Mouse (Mus musculus): Measurements from ENCODE around the gene Ythdc1. TPM values are rescaled to one million over a fixed set of nuclear protein-coding genes. Genes with fewer than 3 reads are reported as not detected.
A peak's percentile ranks its signal among the peaks of the same experiment; 100 is the strongest.

The Ythdc1 gene
- polyA plus RNA-seq (2012; fragmentation: generic; extraction: Trizol), result 16.8 TPM
- long read RNA-seq, experiment 1, partial matches to known transcripts, result 24 of 34 reads
- long read RNA-seq, experiment 1, other reads (novel, unspliced or antisense), result 5 of 34 reads
- long read RNA-seq, experiment 2, transcript Ythdc1-201 (17 exons, 2,960 nt), result minor isoform, 7 of 31 reads
- long read RNA-seq, experiment 2, transcript Ythdc1-203 (17 exons, 3,269 nt), result major isoform, 10 of 31 reads
- long read RNA-seq, experiment 2, partial matches to known transcripts, result 7 of 31 reads
- long read RNA-seq, experiment 2, other reads (novel, unspliced or antisense), result 7 of 31 reads

- H3K4me3 ChIP-seq (ENCODE audit: insufficient read depth, poor library complexity, severe bottlenecking), result peak within 1 kb of the TSS; percentile 72
- H3K79me2 ChIP-seq (ENCODE audit: control insufficient read depth, insufficient read depth), result peaks cover 52% of the 10 kb centered on the region
- TF ChIP-seq MYOD1 (IDR thresholded peaks at IDR 0.05; ENCODE audit: control insufficient read depth, insufficient read length, low read depth), result no peak
- TF ChIP-seq CEBPB (IDR thresholded peaks at IDR 0.05; ENCODE audit: low read depth), result no peak
- TF ChIP-seq MAX (IDR thresholded peaks at IDR 0.05), result peak; percentile 61
- TF ChIP-seq USF1 (IDR thresholded peaks at IDR 0.05; ENCODE audit: low read depth), result no peak
- no peaks in the 10 kb centered on the region for H3K27me3 ChIP-seq (ENCODE audit: control insufficient read depth, insufficient read depth, insufficient read length)
- peak within 1 kb of the TSS; percentile 97 for H3ac ChIP-seq (ENCODE audit: control insufficient read depth, insufficient read length, low read depth)
- peaks cover 47% of the 10 kb centered on the region for H3K79me3 ChIP-seq (ENCODE audit: low read depth)
- peaks cover 16% of the 10 kb centered on the region for H3K36me3 ChIP-seq (ENCODE audit: control insufficient read depth, insufficient read depth)
Measured at GRCm38 (mm10) chr5:86803962-86804940, at the start of gene Ythdc1. Ythdc1 (plus strand) TSS chr5:86804221.

GRCm38 (mm10) chr5:86769015-86769658 lies 34.9 kb upstream of the Ythdc1 start:
- Histone ChIP-seq H3ac (ENCODE audit: control insufficient read depth, insufficient read length, low read depth) (no peak overlapping the region), H3K4me3 (ENCODE audit: insufficient read depth, poor library complexity, severe bottlenecking) (no peak overlapping the region), H3K27me3 (ENCODE audit: control insufficient read depth, insufficient read depth, insufficient read length) (no peaks in the 10 kb centered on the region), H3K79me3 (ENCODE audit: low read depth) (no peaks in the 10 kb centered on the region), H3K36me3 (ENCODE audit: control insufficient read depth, insufficient read depth) (no peaks in the 10 kb centered on the region), H3K79me2 (ENCODE audit: control insufficient read depth, insufficient read depth) (no peaks in the 10 kb centered on the region)
- TF ChIP-seq MYOG (IDR thresholded peaks at IDR 0.05; ENCODE audit: control insufficient read depth, extremely low read depth, insufficient read length) (no peak), FOSL1 (IDR thresholded peaks at IDR 0.05; ENCODE audit: insufficient read depth, low read length, poor library complexity, severe bottlenecking) (no peak), USF1 (IDR thresholded peaks at IDR 0.05; ENCODE audit: low read depth) (no peak), CTCF (IDR thresholded peaks at IDR 0.05; ENCODE audit: control insufficient read depth, insufficient read depth, insufficient read length) (no peak), MAX (IDR thresholded peaks at IDR 0.05) (no peak), CEBPB (IDR thresholded peaks at IDR 0.05; ENCODE audit: low read depth) (no peak), MYOD1 (IDR thresholded peaks at IDR 0.05; ENCODE audit: control insufficient read depth, insufficient read length, low read depth) (no peak)

GRCm38 (mm10) chr5:86771010-86771409 lies 33.0 kb upstream of the Ythdc1 start:
- Histone ChIP-seq H3K27me3 (ENCODE audit: control insufficient read depth, insufficient read depth, insufficient read length) (no peaks in the 10 kb centered on the region), H3K79me3 (ENCODE audit: low read depth) (no peaks in the 10 kb centered on the region), H3ac (ENCODE audit: control insufficient read depth, insufficient read length, low read depth) (no peak overlapping the region), H3K4me3 (ENCODE audit: insufficient read depth, poor library complexity, severe bottlenecking) (no peak overlapping the region), H3K79me2 (ENCODE audit: control insufficient read depth, insufficient read depth) (no peaks in the 10 kb centered on the region), H3K36me3 (ENCODE audit: control insufficient read depth, insufficient read depth) (no peaks in the 10 kb centered on the region)
- TF ChIP-seq CEBPB (IDR thresholded peaks at IDR 0.05; ENCODE audit: low read depth) (no peak), MYOD1 (IDR thresholded peaks at IDR 0.05; ENCODE audit: control insufficient read depth, insufficient read length, low read depth) (no peak), MYOG (IDR thresholded peaks at IDR 0.05; ENCODE audit: control insufficient read depth, extremely low read depth, insufficient read length) (no peak), MAX (IDR thresholded peaks at IDR 0.05) (no peak), CTCF (IDR thresholded peaks at IDR 0.05; ENCODE audit: control insufficient read depth, insufficient read depth, insufficient read length) (no peak), FOSL1 (IDR thresholded peaks at IDR 0.05; ENCODE audit: insufficient read depth, low read length, poor library complexity, severe bottlenecking) (no peak), USF1 (IDR thresholded peaks at IDR 0.05; ENCODE audit: low read depth) (no peak)

- no peak overlapping the region for H3K4me3 ChIP-seq (ENCODE audit: insufficient read depth, poor library complexity, severe bottlenecking)
- no peak for TF ChIP-seq FOSL1 (IDR thresholded peaks at IDR 0.05; ENCODE audit: insufficient read depth, low read length, poor library complexity, severe bottlenecking)
- peak; percentile 4 for TF ChIP-seq CEBPB (IDR thresholded peaks at IDR 0.05; ENCODE audit: low read depth)
- no peak overlapping the region for H3ac ChIP-seq (ENCODE audit: control insufficient read depth, insufficient read length, low read depth)
Measured at GRCm38 (mm10) chr5:86776941-86777340, 27.1 kb upstream of the Ythdc1 start.

GRCm38 (mm10) chr5:86778471-86778870 lies 25.6 kb upstream of the Ythdc1 start:
- Histone ChIP-seq H3K79me3 (ENCODE audit: low read depth) (no peaks in the 10 kb centered on the region), H3K4me3 (ENCODE audit: insufficient read depth, poor library complexity, severe bottlenecking) (no peak overlapping the region), H3K36me3 (ENCODE audit: control insufficient read depth, insufficient read depth) (no peaks in the 10 kb centered on the region), H3K27me3 (ENCODE audit: control insufficient read depth, insufficient read depth, insufficient read length) (no peaks in the 10 kb centered on the region), H3ac (ENCODE audit: control insufficient read depth, insufficient read length, low read depth) (no peak overlapping the region), H3K79me2 (ENCODE audit: control insufficient read depth, insufficient read depth) (no peaks in the 10 kb centered on the region)
- TF ChIP-seq MYOG (IDR thresholded peaks at IDR 0.05; ENCODE audit: control insufficient read depth, extremely low read depth, insufficient read length), result no peak
- no peak for TF ChIP-seq MAX (IDR thresholded peaks at IDR 0.05)
- TF ChIP-seq CTCF (IDR thresholded peaks at IDR 0.05; ENCODE audit: control insufficient read depth, insufficient read depth, insufficient read length), result no peak
- TF ChIP-seq FOSL1 (IDR thresholded peaks at IDR 0.05; ENCODE audit: insufficient read depth, low read length, poor library complexity, severe bottlenecking), result no peak
- no peak for TF ChIP-seq MYOD1 (IDR thresholded peaks at IDR 0.05; ENCODE audit: control insufficient read depth, insufficient read length, low read depth)
- no peak for TF ChIP-seq USF1 (IDR thresholded peaks at IDR 0.05; ENCODE audit: low read depth)
- TF ChIP-seq CEBPB (IDR thresholded peaks at IDR 0.05; ENCODE audit: low read depth), result no peak

More at GRCm38 (mm10) chr5:86776941-86777340, 27.1 kb upstream of the Ythdc1 start:
- no peaks in the 10 kb centered on the region for H3K79me2 ChIP-seq (ENCODE audit: control insufficient read depth, insufficient read depth)
- no peaks in the 10 kb centered on the region for H3K27me3 ChIP-seq (ENCODE audit: control insufficient read depth, insufficient read depth, insufficient read length)
- H3K36me3 ChIP-seq (ENCODE audit: control insufficient read depth, insufficient read depth), result no peaks in the 10 kb centered on the region
- H3K79me3 ChIP-seq (ENCODE audit: low read depth), result no peaks in the 10 kb centered on the region
